In genomic region chr14:48121529-48122517, GRCm38 (mm10) we compare ENCODE assay signal across 8 mouse cellular contexts. TPM values are rescaled to one million over a fixed set of nuclear protein-coding genes. Genes with fewer than 3 reads are reported as not detected.
DNase-seq lines count a peak whose midpoint lies in the region; ATAC-seq and TF ChIP-seq lines count a peak whose summit lies in the region.

No protein-coding gene starts in this region.

- peak overlapping the region; percentile 98 for H3K4me3 ChIP-seq in lung, adult 2 months (replicated peaks; ENCODE audit: extremely low read depth, low read depth, low read length)
- peak overlapping the region; percentile 76 for H3K4me3 ChIP-seq in hindbrain, embryonic 10.5 days
- H3K4me3 ChIP-seq in liver, embryonic 13.5 days (replicated peaks) = peak overlapping the region; percentile 63

- WGBS in lung, adult 2 months = 1% methylated on average over 32 of the region's 32 CpGs
- WGBS in hindbrain, embryonic 10.5 days = under 1% methylated on average over 32 of the region's 32 CpGs
- 1% methylated on average over 32 of the region's 32 CpGs for WGBS in liver, embryonic 13.5 days (ENCODE audit: insufficient replicate concordance)

- H3K4me2 ChIP-seq in liver, embryonic 13.5 days = peak overlapping the region; percentile 63

- no peaks in the 10 kb centered on the region for H3K36me3 ChIP-seq in hindbrain, embryonic 10.5 days
- no peaks in the 10 kb centered on the region for H3K36me3 ChIP-seq in liver, embryonic 13.5 days

- peak overlapping the region; percentile 63 for H3K9ac ChIP-seq in liver, embryonic 13.5 days

- no peak for ATAC-seq in liver, embryonic 13.5 days (ENCODE audit: low read depth)
- ATAC-seq in activated CD4-positive, CD25-positive, alpha-beta regulatory T cell, adult 4 months = no peak

- H3K27me3 ChIP-seq in hindbrain, embryonic 10.5 days (ENCODE audit: insufficient read depth, poor library complexity, severe bottlenecking) = no peaks in the 10 kb centered on the region; the same call in 1 of the 2 replicates
- peaks cover 60% of the 10 kb centered on the region for H3K27me3 ChIP-seq in liver, embryonic 13.5 days

- H3K4me1 ChIP-seq in lung, adult 2 months (ENCODE audit: control insufficient read depth, insufficient read depth, low read length) = peaks cover 5% of the 10 kb centered on the region
- H3K4me1 ChIP-seq in hindbrain, embryonic 10.5 days (replicated peaks) = peaks cover 79% of the 10 kb centered on the region
- peaks cover 8% of the 10 kb centered on the region; the same call in 1 of the 2 replicates for H3K4me1 ChIP-seq in liver, embryonic 13.5 days (replicated peaks)

- no peak for DNase-seq in lung, adult 2 months
- DNase-seq in lung, postnatal 14 days = no peak
- peak; percentile 65 for DNase-seq in embryo, embryonic 11 days
- no peak for DNase-seq in hindbrain, embryonic 10.5 days (ENCODE audit: low spot score)
- DNase-seq in liver, embryonic 13.5 days = no peak
- peak; percentile 59 for DNase-seq in retina, postnatal 1 day
- no peak for DNase-seq in c-Kit-positive CD71-positive TER-119-positive erythroid progenitor cells, embryonic 14.5 days (ENCODE audit: low spot score)

- peak overlapping the region; percentile 98 for H3K27ac ChIP-seq in hindbrain, embryonic 10.5 days
- no peak overlapping the region for H3K27ac ChIP-seq in liver, embryonic 13.5 days

- TF ChIP-seq POLR2A in lung, adult 2 months (IDR thresholded peaks at IDR 0.05; ENCODE audit: borderline replicate concordance, extremely low read depth, low read depth, low read length) = no peak

- TF ChIP-seq CTCF in lung, adult 2 months (IDR thresholded peaks at IDR 0.05; ENCODE audit: insufficient read depth, low read length) = no peak

- no peaks in the 10 kb centered on the region for H3K9me3 ChIP-seq in hindbrain, embryonic 10.5 days
- H3K9me3 ChIP-seq in liver, embryonic 13.5 days (replicated peaks) = no peaks in the 10 kb centered on the region

RNA-seq across cellular contexts. Expression of gene Peli2, which starts 1.2 kb away (rescaled TPM):
- 18.7 and 25.0 TPM in 2 replicates for polyA plus RNA-seq in lung, adult 2 months (2012; rRNA removed)
- polyA plus RNA-seq in hindbrain, embryonic 10.5 days (2016; fragmentation: Nextera tagmentation; extraction: Ambion mirVana) = 16.0 and 16.9 TPM in 2 replicates
- 0.77 and 1.6 TPM in 2 replicates for polyA plus RNA-seq in liver, embryonic 13.5 days (2015; fragmentation: Nextera tagmentation; extraction: Ambion mirVana)
- polyA plus RNA-seq in activated CD4-positive, CD25-positive, alpha-beta regulatory T cell, adult 4 months (2017; shearing (Covaris generic)) = under 1 TPM; 0.32 to 0.47 TPM

Comparison
In these comparisons a context has a peak if more than half of its experiments do, and no peak if none do; other contexts are left out.
1. DNase-seq: peak in embryo, embryonic 11 days (single experiment) and retina, postnatal 1 day (single experiment); none in lung, adult 2 months (single experiment), lung, postnatal 14 days (single experiment), hindbrain, embryonic 10.5 days (single experiment), liver, embryonic 13.5 days (single experiment) and c-Kit-positive CD71-positive TER-119-positive erythroid progenitor cells, embryonic 14.5 days (single experiment).
2. Peak in every context shown above with its lines, with median percentiles within 50 percentile points of each other: H3K4me3 ChIP-seq.